Mouse (Mus musculus) limb, embryonic 15.5 days (tissue): ENCODE data around the gene Ndufs4. TPM values are rescaled to one million over a fixed set of nuclear protein-coding genes. Genes with fewer than 3 reads are reported as not detected.

Experiments
- ATAC-seq: fragments of 200-750 bp; cut with Nextera tagmentation; 2 replicates; pipeline ENCODE4 v1.8.0; 2017; ENCODE audit warnings: low read depth, moderate TSS enrichment; ENCODE audit not compliant: insufficient number of reproducible peaks, low FRiP score, low TSS enrichment
- H3K27ac ChIP-seq: fragments of 300-500 bp; sonication (generic); 2 replicates; pipeline ENCODE4 v1.5.1; 2015; ENCODE audit warnings: moderate library complexity, mild to moderate bottlenecking, inconsistent platforms
- H3K27me3 ChIP-seq: fragments of 300-500 bp; sonication (generic); 2 replicates; pipeline ENCODE4 v1.6.1; 2015; ENCODE audit warnings: inconsistent platforms
- H3K36me3 ChIP-seq: fragments of 300-500 bp; sonication (generic); 2 replicates; pipeline ENCODE4 v1.6.1; 2015; ENCODE audit warnings: inconsistent platforms
- H3K4me1 ChIP-seq: fragments of 300-500 bp; sonication (generic); 2 replicates; pipeline ENCODE4 v1.6.1; 2015; ENCODE audit warnings: inconsistent platforms
- H3K4me2 ChIP-seq: fragments of 300-500 bp; sonication (generic); 2 replicates; pipeline ENCODE4 v1.6.1; 2015; ENCODE audit warnings: mild to moderate bottlenecking, inconsistent platforms
- H3K4me3 ChIP-seq: fragments of 300-500 bp; sonication (generic); 2 replicates; pipeline ENCODE4 v1.5.1; 2015; ENCODE audit warnings: mild to moderate bottlenecking, inconsistent platforms
- H3K9ac ChIP-seq: fragments of 300-500 bp; sonication (generic); 2 replicates; pipeline ENCODE4 v1.6.1; 2015; ENCODE audit warnings: inconsistent platforms
- H3K9me3 ChIP-seq: fragments of 300-500 bp; sonication (generic); 2 replicates; pipeline ENCODE4 v1.6.1; 2016; ENCODE audit warnings: inconsistent platforms
- WGBS: fragments of 180-500 bp; shearing (Covaris S2); methylation state at CpG from one replicate; pipeline ENCODE4 v1.1.7; 2015; 5-methylcytosine and 5-hydroxymethylcytosine counted together
- polyA plus RNA-seq: library from polyadenylated mRNA; unstranded; fragments of >200 nt; fragmentation: Nextera tagmentation; extraction: Ambion mirVana; gene quantifications from 2 replicates; pipeline ENCODE4 v1.2.1, GENCODE M21; 2015

Ndufs4 gene
- polyA plus RNA-seq, 1 experiment from 2014 or later, result 251 TPM

GRCm38 (mm10) chr13:114394784-114395183 lies 6.7 kb upstream of the Ndufs4 start:
- ATAC-seq, result no peak
- H3K4me2 ChIP-seq, result no peak overlapping the region
- H3K27ac ChIP-seq, result no peak overlapping the region
- no peaks in the 10 kb centered on the region for H3K9me3 ChIP-seq
- H3K27me3 ChIP-seq, result no peaks in the 10 kb centered on the region
- 90% methylated on average over 2 of the region's 2 CpGs for WGBS
- H3K9ac ChIP-seq, result no peak overlapping the region
- H3K36me3 ChIP-seq, result no peaks in the 10 kb centered on the region
- H3K4me1 ChIP-seq, result no peaks in the 10 kb centered on the region
- H3K4me3 ChIP-seq, result no peak overlapping the region

GRCm38 (mm10) chr13:114392501-114392900 lies 4.4 kb upstream of the Ndufs4 start:
- Histone ChIP-seq H3K4me3 (no peak overlapping the region), H3K4me1 (0 out of 2 replicates have a peak, but pooled peaks cover 5% of the 10 kb centered on the region), H3K36me3 (no peaks in the 10 kb centered on the region), H3K9me3 (no peaks in the 10 kb centered on the region), H3K4me2 (no peak overlapping the region), H3K27me3 (no peaks in the 10 kb centered on the region), H3K9ac (no peak overlapping the region), H3K27ac (no peak overlapping the region)
- ATAC-seq, result no peak

GRCm38 (mm10) chr13:114387521-114388171 lies 412 bp downstream of the Ndufs4 start:
- H3K9me3 ChIP-seq, result no peaks in the 10 kb centered on the region
- WGBS, result under 1% methylated on average over 37 of the region's 37 CpGs

GRCm38 (mm10) chr13:114387074-114387487 lies 977 bp downstream of the Ndufs4 start:
- H3K27ac ChIP-seq, result peak overlapping the region; percentile 84; the same call in 1 of the 2 replicates
- no peaks in the 10 kb centered on the region for H3K27me3 ChIP-seq
- no peak for ATAC-seq
- WGBS, result 2% methylated on average over 10 of the region's 10 CpGs
- H3K4me2 ChIP-seq, result peak overlapping the region; percentile 61
- H3K4me3 ChIP-seq, result peak overlapping the region; percentile 91
- peaks cover 7% of the 10 kb centered on the region; the same call in 1 of the 2 replicates for H3K36me3 ChIP-seq
- H3K9me3 ChIP-seq, result no peaks in the 10 kb centered on the region
- H3K9ac ChIP-seq, result peak overlapping the region; percentile 73
- peaks cover 11% of the 10 kb centered on the region for H3K4me1 ChIP-seq

More at GRCm38 (mm10) chr13:114387521-114388171, 412 bp downstream of the Ndufs4 start:
- no peak for ATAC-seq
- Histone ChIP-seq H3K27me3 (no peaks in the 10 kb centered on the region), H3K27ac (peak overlapping the region; percentile 84), H3K4me2 (peak overlapping the region; percentile 61), H3K9ac (peak overlapping the region; percentile 73), H3K36me3 (peaks cover 3% of the 10 kb centered on the region; the same call in 1 of the 2 replicates), H3K4me1 (peaks cover 11% of the 10 kb centered on the region), H3K4me3 (peak overlapping the region; percentile 91)

GRCm38 (mm10) chr13:114376511-114376910 lies 11.5 kb downstream of the Ndufs4 start:
- Histone ChIP-seq H3K36me3 (peaks cover 18% of the 10 kb centered on the region), H3K27me3 (no peaks in the 10 kb centered on the region), H3K9ac (no peak overlapping the region), H3K27ac (no peak overlapping the region), H3K9me3 (no peaks in the 10 kb centered on the region), H3K4me3 (no peak overlapping the region), H3K4me2 (no peak overlapping the region), H3K4me1 (0 out of 2 replicates have a peak, but pooled peaks cover 2% of the 10 kb centered on the region)
- ATAC-seq, result no peak
- 92% methylated on average over 4 of the region's 4 CpGs for WGBS

- no peak overlapping the region for H3K27ac ChIP-seq
- H3K9me3 ChIP-seq, result no peaks in the 10 kb centered on the region
- no peak overlapping the region for H3K9ac ChIP-seq
- H3K27me3 ChIP-seq, result no peaks in the 10 kb centered on the region
- no peak for ATAC-seq
- no peaks in the 10 kb centered on the region for H3K4me1 ChIP-seq
- 62% methylated on average over 3 of the region's 3 CpGs for WGBS
- H3K4me2 ChIP-seq, result no peak overlapping the region
- no peaks in the 10 kb centered on the region for H3K36me3 ChIP-seq
- H3K4me3 ChIP-seq, result no peak overlapping the region
Measured at GRCm38 (mm10) chr13:114362086-114362485, 26.0 kb downstream of the Ndufs4 start.

GRCm38 (mm10) chr13:114351321-114351946 lies 36.6 kb downstream of the Ndufs4 start:
- Histone ChIP-seq H3K4me1 (no peaks in the 10 kb centered on the region), H3K27ac (no peak overlapping the region), H3K36me3 (peaks cover 6% of the 10 kb centered on the region; the same call in 1 of the 2 replicates), H3K9ac (no peak overlapping the region), H3K27me3 (no peaks in the 10 kb centered on the region), H3K4me3 (no peak overlapping the region), H3K4me2 (no peak overlapping the region), H3K9me3 (no peaks in the 10 kb centered on the region)
- WGBS, result 80% methylated on average over 8 of the region's 8 CpGs
- no peak for ATAC-seq

GRCm38 (mm10) chr13:114344979-114345712 lies 42.9 kb downstream of the Ndufs4 start:
- Histone ChIP-seq H3K9me3 (no peaks in the 10 kb centered on the region), H3K27me3 (no peaks in the 10 kb centered on the region), H3K4me3 (no peak overlapping the region), H3K4me1 (0 out of 2 replicates have a peak, but pooled peaks cover 3% of the 10 kb centered on the region), H3K9ac (no peak overlapping the region), H3K36me3 (0 out of 2 replicates have a peak, but pooled peaks cover 3% of the 10 kb centered on the region), H3K27ac (no peak overlapping the region), H3K4me2 (no peak overlapping the region)
- WGBS, result 80% methylated on average over 13 of the region's 13 CpGs
- ATAC-seq, result no peak

GRCm38 (mm10) chr13:114344220-114344973 lies 43.7 kb downstream of the Ndufs4 start:
- ATAC-seq, result no peak
- 0 out of 2 replicates have a peak, but pooled peaks cover 3% of the 10 kb centered on the region for H3K4me1 ChIP-seq
- H3K27me3 ChIP-seq, result no peaks in the 10 kb centered on the region
- H3K9me3 ChIP-seq, result no peaks in the 10 kb centered on the region
- no peak overlapping the region for H3K4me2 ChIP-seq
- WGBS, result 72% methylated on average over 3 of the region's 3 CpGs
- H3K36me3 ChIP-seq, result no peaks in the 10 kb centered on the region
- H3K9ac ChIP-seq, result no peak overlapping the region
- H3K27ac ChIP-seq, result no peak overlapping the region
- H3K4me3 ChIP-seq, result no peak overlapping the region

- no peak overlapping the region for H3K4me3 ChIP-seq
- ATAC-seq, result no peak
- H3K27ac ChIP-seq, result no peak overlapping the region
- no peaks in the 10 kb centered on the region for H3K9me3 ChIP-seq
- H3K9ac ChIP-seq, result no peak overlapping the region
- 0 out of 2 replicates have a peak, but pooled peaks cover 3% of the 10 kb centered on the region for H3K4me1 ChIP-seq
- no peaks in the 10 kb centered on the region for H3K36me3 ChIP-seq
- 48% methylated on average over 8 of the region's 8 CpGs for WGBS
- no peaks in the 10 kb centered on the region for H3K27me3 ChIP-seq
- no peak overlapping the region for H3K4me2 ChIP-seq
Measured at GRCm38 (mm10) chr13:114343001-114343400, 45.1 kb downstream of the Ndufs4 start.

GRCm38 (mm10) chr13:114319835-114320389 lies 68.1 kb downstream of the Ndufs4 start:
- WGBS, result 75% methylated on average over 2 of the region's 2 CpGs
- no peaks in the 10 kb centered on the region for H3K4me1 ChIP-seq
- H3K27me3 ChIP-seq, result no peaks in the 10 kb centered on the region
- H3K36me3 ChIP-seq, result peaks cover 5% of the 10 kb centered on the region; the same call in 1 of the 2 replicates
- no peak overlapping the region for H3K9ac ChIP-seq
- H3K4me3 ChIP-seq, result no peak overlapping the region
- no peaks in the 10 kb centered on the region for H3K9me3 ChIP-seq
- no peak for ATAC-seq
- H3K27ac ChIP-seq, result no peak overlapping the region
- H3K4me2 ChIP-seq, result no peak overlapping the region
